Mouse (Mus musculus) myocyte (in vitro differentiated cells): Measurements from ENCODE around the gene Socs7. TPM values are rescaled to one million over a fixed set of nuclear protein-coding genes. Genes with fewer than 3 reads are reported as not detected.

Experiments
- H3K27me3 ChIP-seq: one replicate; pipeline ENCODE4 v1.6.1; 2011; ENCODE audit not compliant: control insufficient read depth, insufficient read depth, insufficient read length
- H3K36me3 ChIP-seq: one replicate; pipeline ENCODE4 v1.6.1; 2011; ENCODE audit not compliant: control insufficient read depth, insufficient read depth
- H3K4me2 ChIP-seq: one replicate; pipeline ENCODE4 v1.6.1; 2011; ENCODE audit warnings: low read depth, control low read depth
- H3K4me3 ChIP-seq: one replicate; pipeline ENCODE4 v1.5.1; 2011; ENCODE audit warnings: mild to moderate bottlenecking, control low read depth, moderate library complexity
- H3K79me2 ChIP-seq: one replicate; pipeline ENCODE4 v1.6.1; 2011; ENCODE audit not compliant: control insufficient read depth, insufficient read depth
- H3ac ChIP-seq: one replicate; pipeline ENCODE4 v1.6.1; 2011; ENCODE audit not compliant: control insufficient read depth, insufficient read length
- CEBPB ChIP-seq: IDR thresholded peaks from 2 replicates; pipeline ENCODE4 v1.6.1; 2011; ENCODE audit warnings: mild to moderate bottlenecking, moderate library complexity; ENCODE audit not compliant: poor library complexity, insufficient read depth, severe bottlenecking
- E2F4 ChIP-seq: IDR thresholded peaks from one replicate; pipeline ENCODE4 v1.6.1; 2011; ENCODE audit warnings: mild to moderate bottlenecking, control low read depth, moderate library complexity; ENCODE audit not compliant: insufficient read depth
- MAX ChIP-seq: IDR thresholded peaks from one replicate; pipeline ENCODE4 v1.6.1; 2011; ENCODE audit warnings: low read depth, mild to moderate bottlenecking, control low read depth
- MYOD1 ChIP-seq, 3 experiments: IDR thresholded peaks; one replicate each; pipeline ENCODE4 v1.6.1; 2011; ENCODE audit warnings: control low read depth in 2 of 3, low read depth in 2 of 3, mild to moderate bottlenecking in 2 of 3, moderate library complexity in 1 of 3; ENCODE audit not compliant: insufficient read length in 2 of 3, control insufficient read depth in 1 of 3
- MYOG ChIP-seq, 3 experiments: IDR thresholded peaks; one replicate each; pipeline ENCODE4 v1.6.1; 2011; ENCODE audit warnings: control low read depth in 2 of 3, low read depth in 2 of 3, mild to moderate bottlenecking in 2 of 3; ENCODE audit not compliant: insufficient read length in 2 of 3, control insufficient read depth in 1 of 3, insufficient read depth in 1 of 3
- POLR2A ChIP-seq: IDR thresholded peaks from one replicate; pipeline ENCODE4 v1.6.1; 2011; ENCODE audit warnings: low read depth, mild to moderate bottlenecking, control low read depth, moderate library complexity; ENCODE audit not compliant: insufficient read length
- POLR2AphosphoS2 ChIP-seq: IDR thresholded peaks from one replicate; pipeline ENCODE4 v1.6.1; 2011; ENCODE audit warnings: low read depth, control low read depth; ENCODE audit not compliant: insufficient read length
- REST ChIP-seq: IDR thresholded peaks from one replicate; pipeline ENCODE4 v1.6.1; 2011; ENCODE audit warnings: mild to moderate bottlenecking, control low read depth, moderate library complexity; ENCODE audit not compliant: insufficient read depth, insufficient read length
- SRF ChIP-seq: IDR thresholded peaks from one replicate; pipeline ENCODE4 v1.6.1; 2011; ENCODE audit warnings: low read depth; ENCODE audit not compliant: control insufficient read depth, insufficient read length
- TCF12 ChIP-seq: IDR thresholded peaks from one replicate; pipeline ENCODE4 v1.6.1; 2011; ENCODE audit warnings: mild to moderate bottlenecking, control low read depth; ENCODE audit not compliant: poor library complexity, insufficient read depth, severe bottlenecking
- TCF3 ChIP-seq: IDR thresholded peaks from one replicate; pipeline ENCODE4 v1.6.1; 2011; ENCODE audit warnings: low read depth, control low read depth; ENCODE audit not compliant: insufficient read length
- USF1 ChIP-seq: IDR thresholded peaks from one replicate; pipeline ENCODE4 v1.6.1; 2011; ENCODE audit warnings: low read depth, mild to moderate bottlenecking, control low read depth, moderate library complexity
- polyA plus RNA-seq: library from polyadenylated mRNA; unstranded; fragments of >200 nt; fragmentation: generic; extraction: Trizol; gene quantifications from one replicate; pipeline ENCODE4 v1.2.1, GENCODE M21; 2012; ENCODE audit warnings: missing spikeins

The Socs7 gene
- polyA plus RNA-seq, 1 experiment: 19.8 TPM

DNA sequence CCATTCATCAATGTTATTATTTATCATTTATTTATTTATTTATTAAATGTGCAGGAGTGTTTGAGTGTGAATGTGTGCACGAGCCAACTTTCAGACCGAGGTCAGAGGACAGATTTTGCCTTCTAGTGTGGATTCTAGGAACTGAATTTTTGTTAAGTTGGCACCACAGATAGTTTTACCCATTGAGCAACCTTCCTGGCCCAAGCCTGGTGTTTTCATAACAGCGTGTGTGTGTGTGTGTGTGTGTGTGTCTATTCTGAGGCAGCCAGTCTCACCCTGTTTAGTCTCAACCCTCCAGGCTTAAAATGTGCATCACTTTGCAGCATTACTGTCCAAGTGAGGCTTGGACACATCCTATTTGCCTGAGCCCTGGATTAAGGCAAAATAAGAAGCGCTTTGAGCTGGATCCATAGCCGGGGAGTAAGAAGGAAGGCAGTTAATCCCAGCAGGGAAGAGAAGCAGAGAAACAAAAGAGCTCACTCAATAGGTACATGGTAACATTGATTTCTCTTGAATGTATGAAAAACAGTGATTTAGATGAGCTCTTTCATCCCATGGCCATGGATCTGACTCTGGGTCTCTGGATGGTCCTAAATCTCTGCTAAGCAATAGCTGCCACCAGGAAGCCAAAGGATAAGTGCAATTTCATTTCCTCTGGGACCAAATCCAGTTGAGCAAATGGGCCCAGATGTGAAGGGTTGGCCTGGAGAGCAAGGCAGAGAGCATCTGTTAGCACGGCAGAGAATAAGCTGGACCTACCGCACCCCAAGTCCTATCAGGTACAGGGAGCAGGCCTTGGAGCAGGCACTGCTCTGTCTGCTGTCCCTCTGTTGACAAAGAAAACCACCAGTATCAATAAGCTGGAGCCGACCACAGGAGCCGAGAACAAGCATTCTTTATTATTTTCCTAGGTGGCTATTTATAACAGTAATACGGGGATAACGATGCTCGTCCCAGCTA lies 30.8 kb upstream of the Socs7 start:
- no peak overlapping the region for H3ac ChIP-seq
- no peak overlapping the region for H3K4me2 ChIP-seq
- H3K27me3 ChIP-seq: no peaks in the 10 kb centered on the region
- H3K36me3 ChIP-seq: peaks cover 26% of the 10 kb centered on the region
- TF ChIP-seq MYOG (IDR thresholded peaks at IDR 0.05; ENCODE audit: control insufficient read depth in 1 of 3, insufficient read depth in 1 of 3, insufficient read length in 2 of 3, low read depth in 2 of 3) (no peak), USF1 (no peak), REST (no peak), MYOD1 (IDR thresholded peaks at IDR 0.05; ENCODE audit: control insufficient read depth in 1 of 3, insufficient read length in 2 of 3, low read depth in 2 of 3) (no peak), TCF3 (no peak), MAX (no peak), TCF12 (no peak), SRF (no peak), POLR2AphosphoS2 (no peak), E2F4 (no peak), CEBPB (no peak), POLR2A (no peak)
- no peaks in the 10 kb centered on the region for H3K79me2 ChIP-seq
- H3K4me3 ChIP-seq: no peak overlapping the region

DNA sequence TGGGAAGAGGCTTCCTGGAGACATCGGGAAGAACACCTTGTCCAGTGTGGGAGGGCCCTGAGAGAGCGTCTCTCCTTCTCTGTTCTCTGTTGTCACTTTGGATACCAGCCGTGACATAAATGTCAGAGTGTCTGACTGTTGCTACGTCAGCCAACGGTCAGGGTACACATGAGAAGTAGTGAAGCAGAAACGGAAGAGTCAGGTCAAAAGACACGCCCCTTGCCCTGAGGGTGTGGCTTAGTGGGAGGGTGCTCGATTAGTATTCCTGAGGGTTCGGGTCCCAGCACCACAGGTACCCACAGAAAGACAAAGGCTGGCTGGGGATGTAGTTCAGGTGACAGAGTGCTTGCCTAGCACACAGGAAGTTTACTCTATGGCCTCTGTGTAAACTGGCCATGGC lies 29.3 kb upstream of the Socs7 start:
- H3ac ChIP-seq: no peak overlapping the region
- peaks cover 22% of the 10 kb centered on the region for H3K36me3 ChIP-seq
- TF ChIP-seq MYOG (IDR thresholded peaks at IDR 0.05; ENCODE audit: control insufficient read depth in 1 of 3, insufficient read depth in 1 of 3, insufficient read length in 2 of 3, low read depth in 2 of 3) (no peak), TCF12 (no peak), E2F4 (no peak), USF1 (no peak), POLR2AphosphoS2 (no peak), POLR2A (no peak), SRF (no peak), CEBPB (no peak), MAX (no peak), MYOD1 (IDR thresholded peaks at IDR 0.05; ENCODE audit: control insufficient read depth in 1 of 3, insufficient read length in 2 of 3, low read depth in 2 of 3) (no peak), TCF3 (no peak), REST (no peak)
- no peaks in the 10 kb centered on the region for H3K27me3 ChIP-seq
- no peak overlapping the region for H3K4me3 ChIP-seq
- H3K4me2 ChIP-seq: no peak overlapping the region
- no peaks in the 10 kb centered on the region for H3K79me2 ChIP-seq

DNA sequence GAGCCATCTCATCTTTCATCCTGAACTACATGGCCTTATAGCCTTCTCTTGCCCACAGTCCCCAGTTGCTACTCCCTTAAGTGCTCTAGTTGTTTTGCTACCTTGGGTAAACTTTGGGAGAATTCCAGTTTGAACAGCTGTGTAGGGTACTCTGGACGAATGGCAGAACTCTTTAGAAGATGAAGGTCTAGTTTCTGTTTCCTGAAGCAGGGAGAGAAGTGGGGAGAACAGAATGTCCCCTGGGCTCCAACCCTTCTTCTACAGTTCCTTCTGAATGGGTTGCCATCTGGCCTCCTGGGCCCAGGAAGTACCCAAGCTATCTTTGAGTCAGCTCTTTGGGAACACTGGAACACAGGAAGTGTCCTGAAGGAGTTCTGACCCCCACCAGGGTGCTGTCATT lies 28.5 kb upstream of the Socs7 start:
- Histone ChIP-seq H3ac (no peak overlapping the region), H3K27me3 (no peaks in the 10 kb centered on the region), H3K36me3 (peaks cover 15% of the 10 kb centered on the region), H3K4me2 (no peak overlapping the region), H3K4me3 (no peak overlapping the region), H3K79me2 (no peaks in the 10 kb centered on the region)
- no peak for TF ChIP-seq SRF
- TF ChIP-seq TCF3: no peak
- no peak for TF ChIP-seq MAX
- no peak for TF ChIP-seq MYOG (IDR thresholded peaks at IDR 0.05; ENCODE audit: control insufficient read depth in 1 of 3, insufficient read depth in 1 of 3, insufficient read length in 2 of 3, low read depth in 2 of 3)
- no peak for TF ChIP-seq REST
- TF ChIP-seq USF1: no peak
- TF ChIP-seq TCF12: no peak

DNA sequence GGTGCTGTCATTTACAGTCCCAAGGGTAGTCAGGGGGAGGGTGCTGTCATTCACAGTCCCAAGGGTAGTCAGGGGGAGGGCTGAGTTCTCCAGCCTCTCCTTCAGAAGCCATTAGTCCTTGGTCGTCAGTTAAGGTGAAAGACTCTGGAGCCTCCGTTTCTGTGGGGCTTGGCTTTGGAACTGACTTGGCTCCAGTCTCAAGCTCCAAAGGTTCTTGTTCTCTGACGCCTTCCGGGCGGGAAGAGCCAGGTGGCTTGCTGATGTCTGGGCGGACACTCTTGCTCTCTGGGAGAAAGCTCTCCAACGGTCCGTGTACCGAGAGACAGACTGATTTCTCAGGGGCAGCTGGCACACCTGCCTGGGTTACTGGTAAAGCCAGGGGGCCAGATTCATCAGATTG lies 28.0 kb upstream of the Socs7 start:
- Histone ChIP-seq H3K79me2 (no peaks in the 10 kb centered on the region), H3K36me3 (peaks cover 11% of the 10 kb centered on the region), H3K4me3 (no peak overlapping the region), H3K4me2 (no peak overlapping the region), H3ac (no peak overlapping the region), H3K27me3 (no peaks in the 10 kb centered on the region)
- TF ChIP-seq E2F4: no peak
- TF ChIP-seq SRF: no peak
- no peak for TF ChIP-seq USF1
- no peak for TF ChIP-seq TCF12
- TF ChIP-seq MYOD1 (IDR thresholded peaks at IDR 0.05; ENCODE audit: control insufficient read depth in 1 of 3, insufficient read length in 2 of 3, low read depth in 2 of 3): no peak
- TF ChIP-seq CEBPB: no peak
- no peak for TF ChIP-seq MYOG (IDR thresholded peaks at IDR 0.05; ENCODE audit: control insufficient read depth in 1 of 3, insufficient read depth in 1 of 3, insufficient read length in 2 of 3, low read depth in 2 of 3)
- TF ChIP-seq POLR2AphosphoS2: no peak
- no peak for TF ChIP-seq MAX
- TF ChIP-seq REST: no peak
- no peak for TF ChIP-seq TCF3

DNA sequence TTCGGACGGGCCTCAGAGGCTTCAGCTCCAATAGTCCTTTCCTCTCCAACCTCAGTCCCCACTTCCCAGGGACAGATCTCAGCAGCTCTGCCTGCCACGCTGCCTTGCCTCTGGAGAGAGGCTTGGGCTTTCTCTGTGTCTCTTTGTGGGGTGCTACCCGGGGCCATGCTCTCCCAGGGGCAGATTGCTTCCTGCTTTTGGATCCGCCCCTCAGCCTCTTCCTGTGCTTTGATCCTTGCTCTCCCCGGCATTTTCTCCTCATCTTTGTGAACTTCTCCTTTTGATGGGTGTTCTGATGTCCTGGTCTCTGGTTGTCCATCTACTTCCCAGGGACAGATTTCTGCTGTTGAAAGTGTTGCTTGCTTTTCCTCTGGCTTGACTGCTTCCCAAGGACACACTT lies 26.1 kb upstream of the Socs7 start:
- Histone ChIP-seq H3K36me3 (no peaks in the 10 kb centered on the region), H3ac (no peak overlapping the region), H3K79me2 (no peaks in the 10 kb centered on the region), H3K4me2 (no peak overlapping the region), H3K4me3 (no peak overlapping the region), H3K27me3 (no peaks in the 10 kb centered on the region)
- no peak for TF ChIP-seq E2F4
- no peak for TF ChIP-seq POLR2AphosphoS2
- TF ChIP-seq MYOD1 (IDR thresholded peaks at IDR 0.05; ENCODE audit: control insufficient read depth in 1 of 3, insufficient read length in 2 of 3, low read depth in 2 of 3): no peak
